Mouse (Mus musculus) cortical plate, adult 2 months (tissue): ENCODE results near the gene Zfr. TPM values are rescaled to one million over a fixed set of nuclear protein-coding genes. Genes with fewer than 3 reads are reported as not detected.
"Not testable (repeated sequence)": the region's sequence is repeated elsewhere in the genome, so short reads cannot be mapped to it uniquely, and the experiment has no call there.

Experiments used
- H3K27ac ChIP-seq: fragments of 200-500 bp; 2 replicates; pipeline ENCODE4 v1.5.1; 2012; ENCODE audit warnings: low read length, control low read depth, inconsistent platforms; ENCODE audit not compliant: insufficient read depth
- H3K4me1 ChIP-seq: fragments of 200-500 bp; 2 replicates; pipeline ENCODE4 v1.6.1; 2011; ENCODE audit warnings: low read length; ENCODE audit not compliant: control insufficient read depth, insufficient read depth
- H3K4me3 ChIP-seq: fragments of 200-500 bp; 2 replicates; pipeline ENCODE4 v1.5.1; 2011; ENCODE audit warnings: mild to moderate bottlenecking, low read length, control low read depth; ENCODE audit not compliant: insufficient read depth
- CTCF ChIP-seq: fragments of 200-500 bp; IDR thresholded peaks from 2 replicates; pipeline ENCODE4 v1.5.1; 2011; ENCODE audit warnings: mild to moderate bottlenecking, control low read depth, low read length; ENCODE audit not compliant: insufficient read depth; ENCODE audit errors: extremely low read depth
- POLR2A ChIP-seq: fragments of 200-500 bp; IDR thresholded peaks from 2 replicates; pipeline ENCODE4 v1.6.1; 2011; ENCODE audit warnings: mild to moderate bottlenecking, low read length, control low read depth; ENCODE audit not compliant: insufficient read depth; ENCODE audit errors: extremely low read depth
- polyA plus RNA-seq: library from polyadenylated mRNA; depleted of rRNA; stranded (reverse); fragments of >200 nt; gene quantifications from 2 replicates; pipeline ENCODE4 v1.2.3, GENCODE M21; 2012

Zfr gene
- polyA plus RNA-seq, 1 experiment = 147 TPM

GRCm38 (mm10) chr15:12103763-12104162, 13.9 kb upstream of the Zfr start:
- Histone ChIP-seq H3K27ac (no peak overlapping the region), H3K4me1 (no peaks in the 10 kb centered on the region), H3K4me3 (no peak overlapping the region)
- TF ChIP-seq CTCF = no peak
- TF ChIP-seq POLR2A = no peak

GRCm38 (mm10) chr15:12104827-12105226, 12.8 kb upstream of the Zfr start:
- Histone ChIP-seq H3K27ac (no peak overlapping the region), H3K4me3 (no peak overlapping the region), H3K4me1 (no peaks in the 10 kb centered on the region)
- TF ChIP-seq POLR2A = no peak
- TF ChIP-seq CTCF = no peak

- Histone ChIP-seq H3K27ac (0 out of 2 replicates have a peak overlapping the region, but pooled peaks have one; percentile 3), H3K4me1 (0 out of 2 replicates have a peak, but pooled peaks cover 1% of the 10 kb centered on the region), H3K4me3 (no peak overlapping the region)
- TF ChIP-seq CTCF (no peak), POLR2A (0 out of 2 replicates have a peak, but pooled peaks have one; percentile 18)
These were observed 11.2 kb upstream of the Zfr start for GRCm38 (mm10) chr15:12106430-12106829.

GRCm38 (mm10) chr15:12108200-12108599, 9.4 kb upstream of the Zfr start:
- TF ChIP-seq CTCF = 0 out of 2 replicates have a peak, but pooled peaks have one; percentile 2
- TF ChIP-seq POLR2A = no peak
- Histone ChIP-seq H3K27ac (no peak overlapping the region), H3K4me3 (no peak overlapping the region), H3K4me1 (0 out of 2 replicates have a peak, but pooled peaks cover 3% of the 10 kb centered on the region)

GRCm38 (mm10) chr15:12108922-12109321, 8.7 kb upstream of the Zfr start:
- not testable (repeated sequence) for H3K27ac ChIP-seq, H3K4me3 ChIP-seq, H3K4me1 ChIP-seq

- H3K27ac ChIP-seq = peak overlapping the region; percentile 35
- TF ChIP-seq POLR2A = no peak
- TF ChIP-seq CTCF = no peak
- H3K4me1 ChIP-seq = peaks cover 5% of the 10 kb centered on the region; the same call in 1 of the 2 replicates
- H3K4me3 ChIP-seq = no peak overlapping the region
These were observed 6.4 kb upstream of the Zfr start for GRCm38 (mm10) chr15:12111232-12111631.

- peaks cover 6% of the 10 kb centered on the region; the same call in 1 of the 2 replicates for H3K4me1 ChIP-seq
- H3K4me3 ChIP-seq = no peak overlapping the region
- TF ChIP-seq POLR2A (no peak), CTCF (peak; percentile 39; the same call in 1 of the 2 replicates)
- no peak overlapping the region for H3K27ac ChIP-seq
These were observed 4.2 kb upstream of the Zfr start for GRCm38 (mm10) chr15:12113411-12113810.

GRCm38 (mm10) chr15:12114546-12114945, 3.1 kb upstream of the Zfr start:
- H3K4me1 ChIP-seq = peaks cover 6% of the 10 kb centered on the region; the same call in 1 of the 2 replicates
- H3K4me3 ChIP-seq = no peak overlapping the region
- TF ChIP-seq POLR2A = no peak
- TF ChIP-seq CTCF = no peak
- H3K27ac ChIP-seq = no peak overlapping the region

- peaks cover 6% of the 10 kb centered on the region; the same call in 1 of the 2 replicates for H3K4me1 ChIP-seq
- no peak for TF ChIP-seq CTCF
- TF ChIP-seq POLR2A = no peak
- no peak overlapping the region for H3K27ac ChIP-seq
- H3K4me3 ChIP-seq = no peak overlapping the region
These were observed 1.9 kb upstream of the Zfr start for GRCm38 (mm10) chr15:12115722-12116230.

- peak overlapping the region; percentile 81 for H3K4me3 ChIP-seq
- TF ChIP-seq POLR2A (no peak), CTCF (no peak)
- H3K4me1 ChIP-seq = peaks cover 6% of the 10 kb centered on the region; the same call in 1 of the 2 replicates
- peak overlapping the region; percentile 97 for H3K27ac ChIP-seq
These were observed 431 bp downstream of the Zfr start for GRCm38 (mm10) chr15:12118093-12118431.
